Mouse (Mus musculus): Measurements from ENCODE around the gene Nab2. TPM values are rescaled to one million over a fixed set of nuclear protein-coding genes. Genes with fewer than 3 reads are reported as not detected.
"Not testable (repeated sequence)": the region's sequence is repeated elsewhere in the genome, so short reads cannot be mapped to it uniquely, and the experiment has no call there.

The Nab2 gene
- polyA plus RNA-seq, 1 experiment from 2014 or later, result 9.3 TPM

GRCm38 (mm10) chr10:127662666-127663253 is 5.6 kb downstream of the Nab2 start:
- Histone ChIP-seq H3K27me3 (ENCODE audit: control insufficient read depth, insufficient read depth, low read length) (peaks cover 2% of the 10 kb centered on the region; the same call in 1 of the 2 replicates), H3K9ac (replicated peaks; ENCODE audit: low read length) (peak overlapping the region; percentile 32; the same call in 1 of the 2 replicates)
- 31% methylated on average over 19 of the region's 19 CpGs for WGBS

GRCm38 (mm10) chr10:127661915-127662663 is 6.3 kb downstream of the Nab2 start:
- DNase-seq (ENCODE audit: low spot score) (peak; percentile 61), ATAC-seq (replicated peaks; ENCODE audit: insufficient number of reproducible peaks, low FRiP score, low TSS enrichment, low read depth) (no peak)
- H3K9ac ChIP-seq (replicated peaks; ENCODE audit: low read length), result peak overlapping the region; percentile 32
- H3K4me2 ChIP-seq (ENCODE audit: low read depth, low read length), result peak overlapping the region; percentile 27
- WGBS, result 8% methylated on average over 16 of the region's 16 CpGs
- H3K27ac ChIP-seq (replicated peaks; ENCODE audit: low read depth, low read length), result peak overlapping the region; percentile 67
- peaks cover 2% of the 10 kb centered on the region; the same call in 1 of the 2 replicates for H3K27me3 ChIP-seq (ENCODE audit: control insufficient read depth, insufficient read depth, low read length)
- H3K36me3 ChIP-seq (replicated peaks; ENCODE audit: control insufficient read depth, insufficient read depth, low read depth, low read length), result peaks cover 2% of the 10 kb centered on the region; the same call in 1 of the 2 replicates
- peak overlapping the region; percentile 6; the same call in 1 of the 2 replicates for H3K4me3 ChIP-seq (ENCODE audit: low read depth, low read length)
- peaks cover 26% of the 10 kb centered on the region for H3K4me1 ChIP-seq (ENCODE audit: control insufficient read depth, insufficient read depth, low read length)
- H3K9me3 ChIP-seq (replicated peaks; ENCODE audit: control insufficient read depth, low read length), result no peaks in the 10 kb centered on the region

More at GRCm38 (mm10) chr10:127662666-127663253, 5.6 kb downstream of the Nab2 start:
- no peaks in the 10 kb centered on the region for H3K9me3 ChIP-seq (replicated peaks; ENCODE audit: control insufficient read depth, low read length)
- peaks cover 26% of the 10 kb centered on the region for H3K4me1 ChIP-seq (ENCODE audit: control insufficient read depth, insufficient read depth, low read length)
- peak overlapping the region; percentile 27 for H3K4me2 ChIP-seq (ENCODE audit: low read depth, low read length)
- H3K27ac ChIP-seq (replicated peaks; ENCODE audit: low read depth, low read length), result peak overlapping the region; percentile 67
- DNase-seq (ENCODE audit: low spot score) (peak; percentile 33), ATAC-seq (replicated peaks; ENCODE audit: insufficient number of reproducible peaks, low FRiP score, low TSS enrichment, low read depth) (no peak)
- H3K4me3 ChIP-seq (ENCODE audit: low read depth, low read length), result peak overlapping the region; percentile 12
- H3K36me3 ChIP-seq (replicated peaks; ENCODE audit: control insufficient read depth, insufficient read depth, low read depth, low read length), result peaks cover 2% of the 10 kb centered on the region; the same call in 1 of the 2 replicates

- H3K4me1 ChIP-seq (ENCODE audit: control insufficient read depth, insufficient read depth, low read length), result peaks cover 26% of the 10 kb centered on the region
- H3K27ac ChIP-seq (replicated peaks; ENCODE audit: low read depth, low read length), result 0 out of 2 replicates have a peak overlapping the region, but pooled peaks have one; percentile 28
- ATAC-seq (replicated peaks; ENCODE audit: insufficient number of reproducible peaks, low FRiP score, low TSS enrichment, low read depth) (no peak), DNase-seq (ENCODE audit: low spot score) (no peak)
- peaks cover 2% of the 10 kb centered on the region; the same call in 1 of the 2 replicates for H3K27me3 ChIP-seq (ENCODE audit: control insufficient read depth, insufficient read depth, low read length)
- H3K4me3 ChIP-seq (ENCODE audit: low read depth, low read length), result peak overlapping the region; percentile 6; the same call in 1 of the 2 replicates
- peak overlapping the region; percentile 27 for H3K4me2 ChIP-seq (ENCODE audit: low read depth, low read length)
- WGBS, result 23% methylated on average over 14 of the region's 14 CpGs
- no peak overlapping the region; the same call in 1 of the 2 replicates for H3K9ac ChIP-seq (replicated peaks; ENCODE audit: low read length)
- H3K9me3 ChIP-seq (replicated peaks; ENCODE audit: control insufficient read depth, low read length), result no peaks in the 10 kb centered on the region
- H3K36me3 ChIP-seq (replicated peaks; ENCODE audit: control insufficient read depth, insufficient read depth, low read depth, low read length), result peaks cover 2% of the 10 kb centered on the region; the same call in 1 of the 2 replicates
Observed at GRCm38 (mm10) chr10:127661291-127661914, 7.0 kb downstream of the Nab2 start.

GRCm38 (mm10) chr10:127659551-127659950 is 8.8 kb downstream of the Nab2 start:
- H3K27me3 ChIP-seq (ENCODE audit: control insufficient read depth, insufficient read depth, low read length), result peaks cover 2% of the 10 kb centered on the region; the same call in 1 of the 2 replicates

GRCm38 (mm10) chr10:127658076-127658475 is 10.3 kb downstream of the Nab2 start:
- H3K9ac ChIP-seq (replicated peaks; ENCODE audit: low read length), result peak overlapping the region; percentile 25; the same call in 1 of the 2 replicates
- H3K27me3 ChIP-seq (ENCODE audit: control insufficient read depth, insufficient read depth, low read length), result no peaks in the 10 kb centered on the region
- ATAC-seq (replicated peaks; ENCODE audit: insufficient number of reproducible peaks, low FRiP score, low TSS enrichment, low read depth) (no peak), DNase-seq (ENCODE audit: low spot score) (no peak)
- H3K4me1 ChIP-seq (ENCODE audit: control insufficient read depth, insufficient read depth, low read length), result peaks cover 12% of the 10 kb centered on the region
- no peak overlapping the region for H3K4me3 ChIP-seq (ENCODE audit: low read depth, low read length)
- H3K36me3 ChIP-seq (replicated peaks; ENCODE audit: control insufficient read depth, insufficient read depth, low read depth, low read length), result no peaks in the 10 kb centered on the region; the same call in 1 of the 2 replicates
- 21% methylated on average over 6 of the region's 6 CpGs for WGBS
- no peak overlapping the region for H3K27ac ChIP-seq (replicated peaks; ENCODE audit: low read depth, low read length)
- no peaks in the 10 kb centered on the region for H3K9me3 ChIP-seq (replicated peaks; ENCODE audit: control insufficient read depth, low read length)
- H3K4me2 ChIP-seq (ENCODE audit: low read depth, low read length), result no peak overlapping the region

More at GRCm38 (mm10) chr10:127659551-127659950, 8.8 kb downstream of the Nab2 start:
- Histone ChIP-seq H3K36me3 (replicated peaks; ENCODE audit: control insufficient read depth, insufficient read depth, low read depth, low read length) (peaks cover 2% of the 10 kb centered on the region), H3K4me3 (ENCODE audit: low read depth, low read length) (no peak overlapping the region), H3K27ac (replicated peaks; ENCODE audit: low read depth, low read length) (no peak overlapping the region), H3K4me1 (ENCODE audit: control insufficient read depth, insufficient read depth, low read length) (peaks cover 23% of the 10 kb centered on the region), H3K4me2 (ENCODE audit: low read depth, low read length) (no peak overlapping the region), H3K9me3 (replicated peaks; ENCODE audit: control insufficient read depth, low read length) (no peaks in the 10 kb centered on the region), H3K9ac (replicated peaks; ENCODE audit: low read length) (no peak overlapping the region)
- ATAC-seq (replicated peaks; ENCODE audit: insufficient number of reproducible peaks, low FRiP score, low TSS enrichment, low read depth) (no peak), DNase-seq (ENCODE audit: low spot score) (no peak)
- 58% methylated on average over 1 of the region's 1 CpGs for WGBS

- H3K4me2 ChIP-seq (ENCODE audit: low read depth, low read length); DNase-seq (ENCODE audit: low spot score); ATAC-seq (replicated peaks; ENCODE audit: insufficient number of reproducible peaks, low FRiP score, low TSS enrichment, low read depth); H3K9me3 ChIP-seq (replicated peaks; ENCODE audit: control insufficient read depth, low read length); H3K27me3 ChIP-seq (ENCODE audit: control insufficient read depth, insufficient read depth, low read length); H3K27ac ChIP-seq (replicated peaks; ENCODE audit: low read depth, low read length); H3K4me1 ChIP-seq (ENCODE audit: control insufficient read depth, insufficient read depth, low read length); H3K36me3 ChIP-seq (replicated peaks; ENCODE audit: control insufficient read depth, insufficient read depth, low read depth, low read length); H3K4me3 ChIP-seq (ENCODE audit: low read depth, low read length); H3K9ac ChIP-seq (replicated peaks; ENCODE audit: low read length): not testable (repeated sequence)
- WGBS, result 52% methylated on average over 6 of the region's 6 CpGs
Observed at GRCm38 (mm10) chr10:127657617-127658016, 10.8 kb downstream of the Nab2 start.

GRCm38 (mm10) chr10:127654970-127655579 is 13.3 kb downstream of the Nab2 start:
- ATAC-seq (replicated peaks; ENCODE audit: insufficient number of reproducible peaks, low FRiP score, low TSS enrichment, low read depth), result no peak
- Histone ChIP-seq H3K27ac (replicated peaks; ENCODE audit: low read depth, low read length) (no peak overlapping the region), H3K4me3 (ENCODE audit: low read depth, low read length) (no peak overlapping the region), H3K4me2 (ENCODE audit: low read depth, low read length) (no peak overlapping the region), H3K27me3 (ENCODE audit: control insufficient read depth, insufficient read depth, low read length) (no peaks in the 10 kb centered on the region), H3K9me3 (replicated peaks; ENCODE audit: control insufficient read depth, low read length) (no peaks in the 10 kb centered on the region), H3K4me1 (ENCODE audit: control insufficient read depth, insufficient read depth, low read length) (no peaks in the 10 kb centered on the region), H3K36me3 (replicated peaks; ENCODE audit: control insufficient read depth, insufficient read depth, low read depth, low read length) (no peaks in the 10 kb centered on the region; the same call in 1 of the 2 replicates), H3K9ac (replicated peaks; ENCODE audit: low read length) (no peak overlapping the region)
- no peak for DNase-seq (ENCODE audit: low spot score)
- WGBS, result 59% methylated on average over 16 of the region's 16 CpGs

All from embryonic facial prominence, embryonic 11.5 days (tissue).